Mouse (Mus musculus) CD4-positive naive resting alpha-beta T cell, adult 76 days (primary cell): ENCODE measurements around the gene Ddr2. TPM values are rescaled to one million over a fixed set of nuclear protein-coding genes. Genes with fewer than 3 reads are reported as not detected.

Experiments
- total RNA-seq: library from RNA; stranded (reverse); gene quantifications from one replicate; pipeline ENCODE4 v1.2.4, GENCODE M21; 2023

Ddr2 gene
- total RNA-seq = not detected

DNA sequence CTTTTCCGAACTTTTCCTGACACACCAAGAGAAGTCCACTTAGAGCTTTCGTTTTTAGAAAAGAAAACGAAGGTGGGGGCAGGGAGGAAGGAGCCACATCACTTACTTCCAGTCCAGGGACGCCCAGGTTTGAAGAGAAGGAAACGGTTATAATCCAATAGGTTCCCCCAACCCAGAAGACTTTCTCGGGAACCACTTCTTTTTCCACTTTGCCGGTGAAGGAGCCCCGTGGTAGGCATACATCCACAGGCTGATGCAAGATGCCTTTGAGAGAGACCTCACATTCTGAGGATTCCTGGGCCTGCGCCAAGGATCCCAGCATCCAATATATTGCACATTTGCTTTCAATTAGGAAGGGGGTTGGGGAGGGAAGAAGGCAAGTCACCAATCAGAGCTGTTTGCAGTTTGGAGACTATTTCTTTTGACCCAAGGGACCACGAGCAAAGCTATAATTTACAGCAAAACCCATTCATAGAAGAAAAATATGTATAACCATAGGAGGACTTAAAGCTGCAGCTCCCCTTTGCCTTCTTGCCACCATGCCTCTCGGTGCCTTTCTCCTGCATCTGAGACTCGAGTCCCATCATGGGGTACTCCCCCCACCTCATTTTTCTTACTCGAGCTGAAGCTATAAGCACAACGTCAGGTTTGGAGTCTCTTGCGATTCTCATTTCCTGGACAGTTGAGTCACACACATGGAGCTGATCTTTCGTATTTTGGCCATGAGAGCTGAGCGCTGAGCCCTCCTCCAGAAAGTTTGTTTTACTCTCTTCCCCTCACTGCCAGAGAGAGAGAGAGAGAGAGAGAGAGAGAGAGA is at the start of gene Ddr2:
Ddr2 (minus strand) TSS at position 247 of the 817 bp plus-strand sequence.

DNA sequence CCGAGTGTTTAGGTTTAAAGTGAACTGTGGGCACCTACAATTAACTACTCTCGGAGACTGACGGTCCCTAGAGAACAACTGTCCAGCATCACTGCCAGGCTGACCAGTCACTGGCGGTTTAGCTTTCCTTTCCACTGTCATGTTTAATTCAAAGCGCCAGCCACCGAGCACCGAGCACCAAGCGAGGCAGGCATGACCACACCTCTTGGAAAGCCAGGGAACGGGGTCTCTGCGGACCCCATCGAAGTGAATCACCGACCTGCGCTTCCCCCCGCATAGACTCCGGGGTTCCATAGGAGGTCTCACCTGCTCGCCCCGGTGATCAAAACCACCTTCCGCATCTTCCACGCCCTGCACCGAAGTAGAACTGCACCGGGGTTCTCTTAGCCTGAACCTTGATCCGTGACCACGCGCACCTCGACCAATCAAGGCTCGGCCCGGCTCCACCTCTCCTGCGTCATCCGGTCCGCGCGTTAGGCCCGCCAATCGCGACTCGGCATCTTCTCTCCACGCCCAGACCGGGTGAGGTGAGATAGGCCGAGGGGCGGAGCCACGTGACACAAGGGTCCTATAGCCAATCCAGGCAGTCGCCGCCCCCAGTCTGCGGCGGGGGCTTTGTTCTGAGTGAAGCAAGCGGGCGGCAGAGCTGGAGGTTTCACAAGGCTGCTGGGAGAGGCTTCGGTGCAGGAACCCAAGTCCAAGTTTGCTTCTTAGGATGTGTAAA is 141.6 kb downstream of the Ddr2 start, which contains the start of gene Hsd17b7:
Hsd17b7 (minus strand) TSS at position 450 of the 724 bp plus-strand sequence.

DNA sequence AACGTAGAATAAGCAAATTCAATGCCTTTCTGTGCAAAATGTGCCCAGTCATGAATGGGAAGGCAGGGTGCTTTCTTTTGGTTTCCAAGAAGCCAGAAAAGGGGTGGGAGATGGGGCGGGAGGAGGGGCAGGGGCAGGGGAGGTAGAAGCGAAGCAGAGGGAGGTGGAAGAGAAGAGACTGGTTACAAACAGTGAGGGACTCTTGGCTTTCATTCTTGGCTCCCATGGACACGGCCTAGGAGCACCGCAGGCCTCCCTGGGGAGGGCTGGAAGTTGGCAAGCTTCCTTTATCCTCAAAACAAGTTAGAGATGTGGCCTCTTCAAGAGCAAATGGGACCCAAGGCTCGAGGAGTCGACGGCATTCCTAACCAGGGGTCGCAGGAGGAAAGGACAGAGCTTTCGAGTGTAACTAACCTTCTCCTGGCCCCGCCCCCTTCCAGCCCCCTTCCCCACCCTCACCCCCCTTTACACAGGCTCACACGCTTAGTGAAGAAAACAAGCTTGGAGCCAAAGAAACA is 182.0 kb downstream of the Ddr2 start, which contains the start of gene Ccdc190:
Ccdc190 (plus strand) TSS at position 195 of the 518 bp plus-strand sequence.

Other genes with a start within 250 kb of the Ddr2 start
- not detected for gene Ccdc190, start 182.1 kb downstream of the Ddr2 start, total RNA-seq
- gene Hsd17b7, start 141.5 kb downstream of the Ddr2 start, total RNA-seq = 8.9 TPM
- gene Uap1, start 64.2 kb upstream of the Ddr2 start, total RNA-seq = 43.7 TPM
- gene Uhmk1, start 104.6 kb upstream of the Ddr2 start, total RNA-seq = 54.6 TPM
- not detected for gene Sh2d1b2, start 122.0 kb upstream of the Ddr2 start, total RNA-seq
- 0.64 TPM for gene Sh2d1b1, start 166.6 kb upstream of the Ddr2 start, total RNA-seq
- not detected for gene Gm7694, start 195.6 kb upstream of the Ddr2 start, total RNA-seq
- not detected for gene Spata46, start 198.0 kb upstream of the Ddr2 start, total RNA-seq